Mouse (Mus musculus) midbrain, embryonic 15.5 days (tissue): ENCODE results near the gene Prkaca. TPM values are rescaled to one million over a fixed set of nuclear protein-coding genes. Genes with fewer than 3 reads are reported as not detected.

ENCODE experiments used
- ATAC-seq: fragments of 200-750 bp; cut with Nextera tagmentation; replicated peaks from 2 replicates; pipeline ENCODE4 v1.8.0; 2017; ENCODE audit warnings: moderate TSS enrichment
- H3K27ac ChIP-seq: fragments of 300-500 bp; sonication (generic); 2 replicates; pipeline ENCODE4 v1.5.1; 2015; ENCODE audit warnings: mild to moderate bottlenecking, inconsistent platforms
- H3K27me3 ChIP-seq: fragments of 300-500 bp; sonication (generic); replicated peaks from 2 replicates; pipeline ENCODE4 v1.6.1; 2015; ENCODE audit warnings: inconsistent platforms
- H3K36me3 ChIP-seq: fragments of 300-500 bp; sonication (generic); replicated peaks from 2 replicates; pipeline ENCODE4 v1.6.1; 2015; ENCODE audit warnings: inconsistent platforms
- H3K4me1 ChIP-seq: fragments of 300-500 bp; sonication (generic); 2 replicates; pipeline ENCODE4 v1.6.1; 2015; ENCODE audit warnings: inconsistent platforms
- H3K4me2 ChIP-seq: fragments of 300-500 bp; sonication (generic); 2 replicates; pipeline ENCODE4 v1.6.1; 2015; ENCODE audit warnings: inconsistent platforms, mild to moderate bottlenecking, moderate library complexity
- H3K4me3 ChIP-seq: fragments of 300-500 bp; sonication (generic); 2 replicates; pipeline ENCODE4 v1.5.1; 2015; ENCODE audit warnings: mild to moderate bottlenecking, inconsistent platforms
- H3K9ac ChIP-seq: fragments of 300-500 bp; sonication (generic); 2 replicates; pipeline ENCODE4 v1.6.1; 2015; ENCODE audit warnings: mild to moderate bottlenecking, inconsistent platforms
- H3K9me3 ChIP-seq: fragments of 300-500 bp; sonication (generic); 2 replicates; pipeline ENCODE4 v1.6.1; 2016; ENCODE audit warnings: inconsistent platforms
- WGBS: fragments of 180-500 bp; shearing (Covaris S2); methylation state at CpG from one replicate; pipeline ENCODE4 v1.1.7; 2015; ENCODE audit warnings: mixed read lengths; 5-methylcytosine and 5-hydroxymethylcytosine counted together
- polyA plus RNA-seq: library from polyadenylated mRNA; unstranded; fragments of >200 nt; fragmentation: Nextera tagmentation; extraction: Ambion mirVana; gene quantifications from 2 replicates; pipeline ENCODE4 v1.2.1, GENCODE M21; 2015

Gene Prkaca
- polyA plus RNA-seq: 228 and 238 TPM in 2 replicates

GRCm38 (mm10) chr8:83972150-83973120, at the start of gene Prkaca:
Gene Prkaca, plus strand, starts transcription at chr8:83972993.
- under 1% methylated on average over 75 of the region's 94 CpGs for WGBS
- Histone ChIP-seq H3K4me1 (peaks cover 33% of the 10 kb centered on the region), H3K4me2 (peak within 1 kb of the TSS; percentile 95), H3K27ac (peak within 1 kb of the TSS; percentile 89), H3K27me3 (no peaks in the 10 kb centered on the region), H3K9me3 (no peaks in the 10 kb centered on the region), H3K9ac (peak within 1 kb of the TSS; percentile 98), H3K36me3 (no peaks in the 10 kb centered on the region), H3K4me3 (peak within 1 kb of the TSS; percentile 96)
- ATAC-seq: peak; percentile 100

GRCm38 (mm10) chr8:83924585-83924984, 48.2 kb upstream of the Prkaca start:
- no peak overlapping the region for H3K27ac ChIP-seq
- no peak overlapping the region for H3K4me2 ChIP-seq
- 87% methylated on average over 5 of the region's 5 CpGs for WGBS
- H3K9ac ChIP-seq: no peak overlapping the region
- peaks cover 33% of the 10 kb centered on the region for H3K36me3 ChIP-seq
- no peaks in the 10 kb centered on the region for H3K27me3 ChIP-seq
- ATAC-seq: no peak
- no peaks in the 10 kb centered on the region for H3K9me3 ChIP-seq
- H3K4me1 ChIP-seq: no peaks in the 10 kb centered on the region
- H3K4me3 ChIP-seq: no peak overlapping the region

- Histone ChIP-seq H3K36me3 (peaks cover 38% of the 10 kb centered on the region), H3K27ac (no peak overlapping the region), H3K9me3 (no peaks in the 10 kb centered on the region), H3K4me2 (no peak overlapping the region), H3K9ac (no peak overlapping the region), H3K27me3 (no peaks in the 10 kb centered on the region), H3K4me3 (no peak overlapping the region), H3K4me1 (no peaks in the 10 kb centered on the region)
- WGBS: 74% methylated on average over 7 of the region's 7 CpGs
- ATAC-seq: no peak
Observed at GRCm38 (mm10) chr8:83926266-83926665, 46.5 kb upstream of the Prkaca start.

- no peak for ATAC-seq
- Histone ChIP-seq H3K4me2 (no peak overlapping the region), H3K9me3 (no peaks in the 10 kb centered on the region), H3K4me1 (no peaks in the 10 kb centered on the region), H3K4me3 (no peak overlapping the region), H3K27me3 (no peaks in the 10 kb centered on the region), H3K36me3 (peaks cover 89% of the 10 kb centered on the region), H3K9ac (no peak overlapping the region), H3K27ac (no peak overlapping the region)
- WGBS: 88% methylated on average over 5 of the region's 5 CpGs
Observed at GRCm38 (mm10) chr8:83934222-83934621, 38.6 kb upstream of the Prkaca start.

DNA sequence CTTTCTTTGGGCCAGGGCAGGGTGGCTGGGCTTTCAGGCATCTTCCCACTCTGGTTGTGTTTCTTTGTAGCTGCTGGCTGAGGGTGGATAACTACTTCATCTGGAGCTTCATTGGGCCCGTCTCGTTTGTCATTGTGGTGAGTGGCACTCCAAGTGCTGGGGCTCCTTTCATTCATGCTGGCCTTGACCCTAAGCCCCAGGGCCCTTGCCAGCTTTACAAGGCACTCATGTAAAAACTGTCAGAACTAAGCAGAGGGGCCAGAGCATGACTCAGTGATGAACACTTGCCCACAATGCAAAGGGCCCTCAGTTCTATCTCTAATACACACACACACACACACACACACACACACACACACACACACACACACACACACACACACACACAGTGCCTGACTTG, 37.8 kb upstream of the Prkaca start:
- no peak overlapping the region for H3K4me2 ChIP-seq
- no peak overlapping the region for H3K27ac ChIP-seq
- H3K4me1 ChIP-seq: no peaks in the 10 kb centered on the region
- WGBS: 82% methylated on average over 2 of the region's 2 CpGs
- no peaks in the 10 kb centered on the region for H3K9me3 ChIP-seq
- H3K27me3 ChIP-seq: no peaks in the 10 kb centered on the region
- no peak overlapping the region for H3K9ac ChIP-seq
- no peak overlapping the region for H3K4me3 ChIP-seq
- H3K36me3 ChIP-seq: peaks cover 83% of the 10 kb centered on the region
- no peak for ATAC-seq

DNA sequence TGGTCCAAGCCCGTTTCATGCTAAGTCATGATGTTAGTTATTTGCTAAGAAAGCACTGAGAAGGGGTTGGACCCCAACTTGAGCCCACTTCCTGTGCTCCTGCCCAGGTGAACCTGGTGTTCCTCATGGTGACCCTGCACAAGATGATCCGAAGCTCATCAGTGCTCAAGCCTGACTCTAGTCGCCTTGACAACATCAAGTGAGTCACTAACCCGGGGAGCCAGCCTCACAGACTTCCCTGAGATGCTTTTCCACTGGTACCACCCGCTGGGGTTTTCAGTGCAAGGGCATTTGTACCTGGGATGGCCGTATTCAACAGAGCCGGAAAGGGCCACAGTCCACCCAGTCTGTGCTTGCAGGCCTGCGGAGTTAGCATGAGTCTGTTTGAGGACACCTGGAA, 37.4 kb upstream of the Prkaca start:
- Histone ChIP-seq H3K4me3 (no peak overlapping the region), H3K27ac (no peak overlapping the region), H3K9ac (no peak overlapping the region), H3K36me3 (peaks cover 82% of the 10 kb centered on the region), H3K27me3 (no peaks in the 10 kb centered on the region), H3K4me1 (no peaks in the 10 kb centered on the region), H3K4me2 (no peak overlapping the region), H3K9me3 (no peaks in the 10 kb centered on the region)
- 93% methylated on average over 8 of the region's 8 CpGs for WGBS
- ATAC-seq: no peak

GRCm38 (mm10) chr8:83937645-83938044, 35.1 kb upstream of the Prkaca start:
- peaks cover 61% of the 10 kb centered on the region for H3K36me3 ChIP-seq
- no peak overlapping the region for H3K4me3 ChIP-seq
- no peak overlapping the region for H3K27ac ChIP-seq
- WGBS: 90% methylated on average over 7 of the region's 7 CpGs
- H3K9ac ChIP-seq: no peak overlapping the region
- H3K27me3 ChIP-seq: no peaks in the 10 kb centered on the region
- ATAC-seq: no peak
- H3K9me3 ChIP-seq: no peaks in the 10 kb centered on the region
- H3K4me1 ChIP-seq: no peaks in the 10 kb centered on the region
- H3K4me2 ChIP-seq: no peak overlapping the region

DNA sequence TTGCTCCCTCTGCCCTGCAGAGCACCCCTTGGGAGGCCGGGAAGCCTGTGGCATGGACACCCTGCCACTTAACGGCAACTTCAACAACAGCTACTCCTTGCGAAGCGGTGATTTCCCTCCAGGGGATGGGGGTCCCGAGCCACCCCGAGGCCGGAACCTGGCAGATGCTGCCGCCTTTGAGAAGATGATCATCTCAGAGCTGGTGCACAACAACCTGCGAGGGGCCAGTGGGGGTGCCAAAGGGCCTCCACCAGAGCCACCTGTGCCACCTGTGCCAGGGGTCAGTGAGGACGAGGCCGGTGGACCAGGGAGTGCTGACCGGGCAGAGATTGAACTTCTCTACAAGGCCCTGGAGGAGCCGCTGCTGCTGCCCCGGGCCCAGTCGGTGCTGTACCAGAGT, 34.5 kb upstream of the Prkaca start:
- no peaks in the 10 kb centered on the region for H3K27me3 ChIP-seq
- H3K4me2 ChIP-seq: no peak overlapping the region
- H3K9me3 ChIP-seq: no peaks in the 10 kb centered on the region
- H3K4me1 ChIP-seq: no peaks in the 10 kb centered on the region
- no peak overlapping the region for H3K9ac ChIP-seq
- no peak overlapping the region for H3K27ac ChIP-seq
- WGBS: 94% methylated on average over 15 of the region's 15 CpGs
- ATAC-seq: no peak
- H3K36me3 ChIP-seq: peaks cover 54% of the 10 kb centered on the region
- no peak overlapping the region for H3K4me3 ChIP-seq

- no peak overlapping the region for H3K9ac ChIP-seq
- H3K4me1 ChIP-seq: no peaks in the 10 kb centered on the region
- no peak overlapping the region for H3K27ac ChIP-seq
- H3K9me3 ChIP-seq: no peaks in the 10 kb centered on the region
- no peaks in the 10 kb centered on the region for H3K27me3 ChIP-seq
- H3K4me3 ChIP-seq: no peak overlapping the region
- peaks cover 32% of the 10 kb centered on the region for H3K36me3 ChIP-seq
- ATAC-seq: no peak
- WGBS: 81% methylated on average over 6 of the region's 6 CpGs
- H3K4me2 ChIP-seq: no peak overlapping the region
Observed at GRCm38 (mm10) chr8:83941066-83941677, 31.6 kb upstream of the Prkaca start.

- Histone ChIP-seq H3K36me3 (peaks cover 19% of the 10 kb centered on the region; the same call in 1 of the 2 replicates), H3K27ac (no peak overlapping the region), H3K4me2 (no peak overlapping the region), H3K4me3 (no peak overlapping the region), H3K9ac (no peak overlapping the region), H3K4me1 (no peaks in the 10 kb centered on the region), H3K9me3 (no peaks in the 10 kb centered on the region), H3K27me3 (no peaks in the 10 kb centered on the region)
- WGBS: 83% methylated on average over 1 of the region's 1 CpGs
- no peak for ATAC-seq
Observed at GRCm38 (mm10) chr8:83942446-83942845, 30.3 kb upstream of the Prkaca start.

GRCm38 (mm10) chr8:83945540-83945939, 27.3 kb upstream of the Prkaca start:
- no peaks in the 10 kb centered on the region for H3K9me3 ChIP-seq
- H3K4me2 ChIP-seq: no peak overlapping the region
- H3K36me3 ChIP-seq: no peaks in the 10 kb centered on the region
- H3K27ac ChIP-seq: no peak overlapping the region
- H3K27me3 ChIP-seq: no peaks in the 10 kb centered on the region
- WGBS: 71% methylated on average over 3 of the region's 3 CpGs
- no peaks in the 10 kb centered on the region for H3K4me1 ChIP-seq
- no peak overlapping the region for H3K9ac ChIP-seq
- no peak overlapping the region for H3K4me3 ChIP-seq
- ATAC-seq: no peak

- H3K27ac ChIP-seq: peak overlapping the region; percentile 78
- H3K4me1 ChIP-seq: peaks cover 15% of the 10 kb centered on the region
- 0% methylated on average over 14 of the region's 14 CpGs for WGBS
- H3K4me3 ChIP-seq: peak overlapping the region; percentile 51
- ATAC-seq: no peak
- peak overlapping the region; percentile 86 for H3K4me2 ChIP-seq
- no peaks in the 10 kb centered on the region for H3K36me3 ChIP-seq
- no peaks in the 10 kb centered on the region for H3K27me3 ChIP-seq
- peak overlapping the region; percentile 57 for H3K9ac ChIP-seq
- no peaks in the 10 kb centered on the region for H3K9me3 ChIP-seq
Observed at GRCm38 (mm10) chr8:83954749-83955105, 18.1 kb upstream of the Prkaca start.
